Mouse (Mus musculus): ENCODE results near the gene Prkar1a. TPM values are rescaled to one million over a fixed set of nuclear protein-coding genes. Genes with fewer than 3 reads are reported as not detected.

Prkar1a gene
- total and polyA plus RNA-seq, 3 experiments: 169 to 378 (median 363) TPM

DNA sequence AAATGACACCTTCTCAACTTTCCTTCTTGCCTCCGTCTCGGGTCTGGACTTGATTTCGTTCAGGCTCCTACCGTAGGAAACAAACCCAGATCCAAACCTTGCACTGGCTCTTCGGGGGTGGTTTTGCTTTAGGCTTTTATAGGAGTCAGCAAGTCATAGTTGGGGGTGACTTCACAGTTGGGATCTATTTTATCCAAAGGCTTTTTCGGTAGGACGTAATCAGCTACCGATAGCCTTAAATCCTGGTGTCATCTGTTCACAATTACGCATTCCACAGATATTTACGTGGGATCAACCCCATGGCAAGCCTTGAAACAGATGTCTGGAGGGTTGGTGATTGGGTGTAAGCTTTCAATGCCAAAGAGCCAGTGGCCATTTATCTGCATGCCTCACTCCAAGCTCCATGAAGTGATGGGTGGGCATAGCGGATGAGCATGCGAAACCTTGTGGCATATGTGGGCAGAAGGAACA is 66.1 kb downstream of the Prkar1a start:
- DNase-seq: no peak
- Histone ChIP-seq H3K9ac (ENCODE audit: low read depth, low read length) (no peak overlapping the region), H3K4me1 (ENCODE audit: control insufficient read depth, insufficient read depth, low read length) (peaks cover 8% of the 10 kb centered on the region), H3K27ac (no peak overlapping the region), H3K4me3 (no peak overlapping the region), H3K27me3 (ENCODE audit: control insufficient read depth, insufficient read depth, low read length) (no peaks in the 10 kb centered on the region), H3K79me2 (replicated peaks; ENCODE audit: control insufficient read depth, insufficient read depth, low read length) (0 out of 2 replicates have a peak, but pooled peaks cover 1% of the 10 kb centered on the region), H3K36me3 (ENCODE audit: control insufficient read depth, insufficient read depth, low read length) (no peaks in the 10 kb centered on the region)
- no peak for TF ChIP-seq POLR2A (IDR thresholded peaks at IDR 0.05; ENCODE audit: insufficient read depth, low read depth, low read length)
- TF ChIP-seq CTCF (IDR thresholded peaks at IDR 0.05): no peak
- no peak for TF ChIP-seq EP300 (IDR thresholded peaks at IDR 0.05; ENCODE audit: insufficient read depth, low read depth, low read length)
- intact Hi-C loops (cut with DNase I): no loop called here
- 91% methylated on average over 12 of the region's 12 CpGs for WGBS

DNA sequence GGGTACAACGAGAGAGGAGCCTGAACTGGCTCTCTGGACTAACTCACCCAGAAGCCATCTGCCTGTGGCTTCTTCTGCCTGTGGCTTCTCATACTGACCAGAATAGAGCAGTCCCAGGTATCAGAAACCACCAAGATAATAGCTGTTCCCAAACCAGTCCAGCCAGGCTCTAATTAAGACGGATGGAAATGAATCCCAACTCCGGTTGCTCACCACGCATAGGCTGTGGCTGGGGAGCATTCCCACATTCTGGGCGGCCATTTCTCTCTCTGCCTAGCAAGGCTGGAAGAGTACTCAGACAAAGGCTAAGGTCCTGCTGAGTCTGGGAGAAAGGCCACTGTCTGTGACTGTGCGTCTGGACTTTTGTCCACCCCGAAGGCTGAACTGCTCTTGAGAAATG is 67.8 kb downstream of the Prkar1a start:
- no peak overlapping the region for H3K9ac ChIP-seq (ENCODE audit: low read depth, low read length)
- no peak for TF ChIP-seq POLR2A (IDR thresholded peaks at IDR 0.05; ENCODE audit: insufficient read depth, low read depth, low read length)
- no peak for TF ChIP-seq CTCF (IDR thresholded peaks at IDR 0.05)
- TF ChIP-seq EP300 (IDR thresholded peaks at IDR 0.05; ENCODE audit: insufficient read depth, low read depth, low read length): no peak
- H3K4me1 ChIP-seq (ENCODE audit: control insufficient read depth, insufficient read depth, low read length): peaks cover 8% of the 10 kb centered on the region
- H3K27me3 ChIP-seq (ENCODE audit: control insufficient read depth, insufficient read depth, low read length): no peaks in the 10 kb centered on the region
- H3K79me2 ChIP-seq (replicated peaks; ENCODE audit: control insufficient read depth, insufficient read depth, low read length): no peaks in the 10 kb centered on the region
- no peak overlapping the region for H3K4me3 ChIP-seq
- DNase-seq: no peak
- WGBS: 75% methylated on average over 7 of the region's 7 CpGs
- intact Hi-C loops (cut with DNase I): no loop called here
- H3K36me3 ChIP-seq (ENCODE audit: control insufficient read depth, insufficient read depth, low read length): no peaks in the 10 kb centered on the region
- H3K27ac ChIP-seq: peak overlapping the region; percentile 47

DNA sequence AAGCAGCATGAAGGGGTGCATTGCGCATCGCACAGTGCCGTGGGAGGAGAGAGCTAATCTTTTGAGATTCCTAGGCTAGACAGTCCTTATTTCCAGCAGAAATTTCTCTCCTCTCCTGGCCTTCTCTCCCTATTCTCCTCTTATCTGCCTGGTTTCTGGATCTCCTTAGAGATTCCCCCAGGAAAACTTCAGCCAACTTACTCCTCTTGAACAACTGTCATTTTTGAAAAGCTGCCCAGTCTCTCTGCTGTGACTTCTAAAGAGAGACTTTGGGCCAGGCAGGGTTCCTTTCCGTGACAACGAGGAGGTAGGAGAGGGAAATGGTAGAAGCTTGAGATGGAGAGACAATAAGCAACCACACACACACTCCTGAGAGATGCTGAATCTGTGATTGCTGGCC is 68.2 kb downstream of the Prkar1a start:
- H3K79me2 ChIP-seq (replicated peaks; ENCODE audit: control insufficient read depth, insufficient read depth, low read length): no peaks in the 10 kb centered on the region
- no peaks in the 10 kb centered on the region for H3K27me3 ChIP-seq (ENCODE audit: control insufficient read depth, insufficient read depth, low read length)
- no peak overlapping the region for H3K4me3 ChIP-seq
- no peaks in the 10 kb centered on the region for H3K36me3 ChIP-seq (ENCODE audit: control insufficient read depth, insufficient read depth, low read length)
- TF ChIP-seq CTCF (IDR thresholded peaks at IDR 0.05): no peak
- TF ChIP-seq EP300 (IDR thresholded peaks at IDR 0.05; ENCODE audit: insufficient read depth, low read depth, low read length): no peak
- TF ChIP-seq POLR2A (IDR thresholded peaks at IDR 0.05; ENCODE audit: insufficient read depth, low read depth, low read length): no peak
- WGBS: 59% methylated on average over 5 of the region's 5 CpGs
- H3K4me1 ChIP-seq (ENCODE audit: control insufficient read depth, insufficient read depth, low read length): peaks cover 8% of the 10 kb centered on the region
- intact Hi-C loops (cut with DNase I): no loop called here
- H3K27ac ChIP-seq: peak overlapping the region; percentile 47
- no peak overlapping the region for H3K9ac ChIP-seq (ENCODE audit: low read depth, low read length)
- DNase-seq: peak; percentile 26 to 36

DNA sequence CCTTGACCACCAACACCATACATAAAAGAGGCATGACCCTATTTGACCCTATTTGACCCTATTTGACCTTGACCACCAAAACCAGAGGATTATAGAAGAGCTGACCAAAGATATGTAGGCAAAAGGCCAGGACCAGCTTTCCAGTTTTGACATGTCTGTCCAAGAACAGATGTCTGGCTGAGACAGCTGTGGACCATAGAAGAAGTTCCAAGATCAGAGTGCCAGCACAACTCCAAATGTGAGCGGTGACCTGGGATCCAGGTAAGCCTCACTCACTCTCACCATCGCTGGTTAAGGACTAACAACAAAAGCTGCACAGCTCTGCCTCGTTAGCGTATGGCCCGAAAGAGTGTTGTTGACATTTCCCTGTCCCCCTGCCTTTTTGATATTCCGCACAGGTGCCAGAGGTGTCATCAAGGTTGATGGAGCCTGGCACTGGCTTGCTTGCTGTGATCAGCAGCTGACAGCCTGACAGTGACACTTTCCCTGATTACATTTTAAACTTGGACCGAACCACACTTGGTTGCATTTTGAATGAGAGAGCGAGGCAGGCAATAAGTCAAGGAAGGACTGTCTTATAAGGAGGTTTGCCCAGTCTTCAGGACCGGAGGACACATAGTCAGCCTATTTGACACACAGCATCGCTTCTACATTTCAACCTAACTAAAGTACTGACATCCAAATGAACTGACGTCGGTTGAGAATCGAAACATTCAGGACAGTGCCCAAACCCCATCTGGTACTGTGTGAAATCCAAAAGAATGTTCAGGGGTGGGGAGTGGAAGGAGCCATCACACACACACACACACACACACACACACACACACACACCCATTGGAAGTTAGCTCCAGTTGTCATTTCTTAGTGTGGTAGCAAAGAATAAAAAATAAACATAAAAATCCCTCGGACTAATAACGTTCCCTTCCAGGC is 69.0 kb downstream of the Prkar1a start:
- Histone ChIP-seq H3K4me1 (ENCODE audit: control insufficient read depth, insufficient read depth, low read length) (peaks cover 10% of the 10 kb centered on the region), H3K36me3 (ENCODE audit: control insufficient read depth, insufficient read depth, low read length) (no peaks in the 10 kb centered on the region), H3K9ac (ENCODE audit: low read depth, low read length) (no peak overlapping the region), H3K27ac (peak overlapping the region; percentile 47; the same call in 1 of the 2 replicates), H3K27me3 (ENCODE audit: control insufficient read depth, insufficient read depth, low read length) (no peaks in the 10 kb centered on the region), H3K79me2 (replicated peaks; ENCODE audit: control insufficient read depth, insufficient read depth, low read length) (no peaks in the 10 kb centered on the region), H3K4me3 (no peak overlapping the region)
- no peak for TF ChIP-seq POLR2A (IDR thresholded peaks at IDR 0.05; ENCODE audit: insufficient read depth, low read depth, low read length)
- TF ChIP-seq EP300 (IDR thresholded peaks at IDR 0.05; ENCODE audit: insufficient read depth, low read depth, low read length): no peak
- TF ChIP-seq CTCF (IDR thresholded peaks at IDR 0.05): no peak
- DNase-seq: peak in 1 of 2 experiments; percentile 29
- WGBS: 84% methylated on average over 15 of the region's 15 CpGs
- intact Hi-C loops (cut with DNase I): no loop called here

Other genes starting within 250 kb of the Prkar1a start
- not detected for gene 9930022D16Rik, start 235.5 kb upstream of the Prkar1a start, total RNA-seq (2021)
- gene 9930022D16Rik, start 235.5 kb upstream of the Prkar1a start, polyA plus RNA-seq (2012; rRNA removed): not detected in 2 replicates
- 10 to 100 TPM; 50.2 to 57.5 TPM for gene Amz2, start 223.5 kb upstream of the Prkar1a start, total RNA-seq (2021)
- gene Amz2, start 223.5 kb upstream of the Prkar1a start, polyA plus RNA-seq (2012; rRNA removed): 52.4 and 99.9 TPM in 2 replicates
- 1 to 10 TPM; 1.2 to 1.3 TPM for gene Arsg, start 176.0 kb upstream of the Prkar1a start, total RNA-seq (2021)
- gene Arsg, start 176.0 kb upstream of the Prkar1a start, polyA plus RNA-seq (2012; rRNA removed): 1.5 and 1.8 TPM in 2 replicates
- 1 to 10 TPM; 4.9 to 8.2 TPM for gene Slc16a6, start 175.8 kb upstream of the Prkar1a start, total RNA-seq (2021)
- gene Slc16a6, start 175.8 kb upstream of the Prkar1a start, polyA plus RNA-seq (2012; rRNA removed): 1.8 and 2.1 TPM in 2 replicates
- 100 to 1,000 TPM in 1 of 2 experiments, 10 to 100 TPM in 1; 92.3 to 110 TPM for gene Wipi1, start 37.4 kb upstream of the Prkar1a start, total RNA-seq (2021)
- gene Wipi1, start 37.4 kb upstream of the Prkar1a start, polyA plus RNA-seq (2012; rRNA removed): 74.6 and 85.7 TPM in 2 replicates
- gene Fam20a, start 72.9 kb downstream of the Prkar1a start, total RNA-seq (2021): 1 to 10 TPM; 5.8 to 6.3 TPM
- 6.1 and 7.9 TPM in 2 replicates for gene Fam20a, start 72.9 kb downstream of the Prkar1a start, polyA plus RNA-seq (2012; rRNA removed)
- gene 1700012B07Rik, start 178.6 kb downstream of the Prkar1a start, total RNA-seq (2021): not detected
- gene 1700012B07Rik, start 178.6 kb downstream of the Prkar1a start, polyA plus RNA-seq (2012; rRNA removed): not detected in 2 replicates